In genomic region chr1:183657043-183657442, GRCm38 (mm10) we compare ENCODE assay signal across 9 mouse cellular contexts.
DNase-seq lines count a peak whose midpoint lies in the region; ATAC-seq and TF ChIP-seq lines count a peak whose summit lies in the region.
"Had no signal": no experiment of that assay in that cellular context is flagged by ENCODE, and none has a peak within 500 bp of the region (broad histone marks: within the 10 kb centered on the region; RNA-seq: fewer than 3 reads in every experiment).

No protein-coding gene starts in this region.

- no peak overlapping the region for H3K9ac ChIP-seq in forebrain, embryonic 11.5 days (ENCODE audit: low read length)
- H3K9ac ChIP-seq in forebrain, embryonic 15.5 days (replicated peaks): no peak overlapping the region
- no peak overlapping the region for H3K9ac ChIP-seq in hindbrain, postnatal 0 days (replicated peaks; ENCODE audit: low read length)
- H3K9ac ChIP-seq in lung, embryonic 14.5 days: no peak overlapping the region
- H3K9ac ChIP-seq: neural tube, embryonic 13.5 days had no signal

- no peaks in the 10 kb centered on the region for H3K4me1 ChIP-seq in forebrain, embryonic 11.5 days (replicated peaks; ENCODE audit: control insufficient read depth, insufficient read depth, low read length)
- no peaks in the 10 kb centered on the region for H3K4me1 ChIP-seq in forebrain, embryonic 15.5 days
- no peaks in the 10 kb centered on the region for H3K4me1 ChIP-seq in hindbrain, postnatal 0 days (ENCODE audit: insufficient read depth, low read length)
- H3K4me1 ChIP-seq in lung, embryonic 14.5 days (ENCODE audit: insufficient read depth): no peaks in the 10 kb centered on the region
- H3K4me1 ChIP-seq: neural tube, embryonic 13.5 days had no signal

- TF ChIP-seq CTCF in hindbrain, postnatal 0 days (IDR thresholded peaks at IDR 0.05; ENCODE audit: low read depth): peak; percentile 80
- peak; percentile 80 for TF ChIP-seq CTCF in lung, embryonic 14.5 days (IDR thresholded peaks at IDR 0.05; ENCODE audit: low read depth)

- no peak overlapping the region for H3K4me2 ChIP-seq in forebrain, embryonic 11.5 days (ENCODE audit: low read depth, low read length, severe bottlenecking)
- no peak overlapping the region for H3K4me2 ChIP-seq in forebrain, embryonic 15.5 days (replicated peaks)
- no peak overlapping the region for H3K4me2 ChIP-seq in hindbrain, postnatal 0 days (ENCODE audit: low read depth, low read length)
- no peak overlapping the region for H3K4me2 ChIP-seq in lung, embryonic 14.5 days
- H3K4me2 ChIP-seq: neural tube, embryonic 13.5 days had no signal

- no peaks in the 10 kb centered on the region for H3K36me3 ChIP-seq in forebrain, embryonic 11.5 days (ENCODE audit: control insufficient read depth, insufficient read depth, low read length)
- H3K36me3 ChIP-seq in forebrain, embryonic 15.5 days: no peaks in the 10 kb centered on the region
- no peaks in the 10 kb centered on the region for H3K36me3 ChIP-seq in hindbrain, postnatal 0 days (ENCODE audit: insufficient read depth, low read length)
- no peaks in the 10 kb centered on the region for H3K36me3 ChIP-seq in lung, embryonic 14.5 days (ENCODE audit: insufficient read depth)
- no peaks in the 10 kb centered on the region for H3K36me3 ChIP-seq in splenic B cell, adult 2 months (ENCODE audit: control insufficient read depth, insufficient read depth, low read length, poor library complexity, severe bottlenecking)
- H3K36me3 ChIP-seq: neural tube, embryonic 13.5 days had no signal

- no peaks in the 10 kb centered on the region for H3K9me3 ChIP-seq in forebrain, embryonic 11.5 days (ENCODE audit: control insufficient read depth, low read length)
- no peaks in the 10 kb centered on the region for H3K9me3 ChIP-seq in forebrain, embryonic 15.5 days
- no peaks in the 10 kb centered on the region for H3K9me3 ChIP-seq in hindbrain, postnatal 0 days (ENCODE audit: low read length)
- no peaks in the 10 kb centered on the region for H3K9me3 ChIP-seq in lung, embryonic 14.5 days (ENCODE audit: low read depth, low read length)
- H3K9me3 ChIP-seq: neural tube, embryonic 13.5 days had no signal

- no peak overlapping the region for H3K27ac ChIP-seq in forebrain, embryonic 11.5 days (ENCODE audit: low read depth, low read length)
- H3K27ac ChIP-seq in forebrain, embryonic 15.5 days (replicated peaks): no peak overlapping the region
- no peak overlapping the region for H3K27ac ChIP-seq in hindbrain, postnatal 0 days
- no peak overlapping the region for H3K27ac ChIP-seq in lung, embryonic 14.5 days (ENCODE audit: low read depth)
- H3K27ac ChIP-seq: neural tube, embryonic 13.5 days had no signal

- no peaks in the 10 kb centered on the region for H3K27me3 ChIP-seq in forebrain, embryonic 11.5 days (ENCODE audit: control insufficient read depth, insufficient read depth, low read length)
- no peaks in the 10 kb centered on the region for H3K27me3 ChIP-seq in forebrain, embryonic 15.5 days
- no peaks in the 10 kb centered on the region for H3K27me3 ChIP-seq in hindbrain, postnatal 0 days (ENCODE audit: insufficient read depth, low read length)
- H3K27me3 ChIP-seq in lung, embryonic 14.5 days (ENCODE audit: insufficient read depth, low read length): no peaks in the 10 kb centered on the region
- no peaks in the 10 kb centered on the region; the same call in 1 of the 2 replicates for H3K27me3 ChIP-seq in splenic B cell, adult 2 months (ENCODE audit: control insufficient read depth, insufficient read depth, low read length, poor library complexity, severe bottlenecking)
- H3K27me3 ChIP-seq: neural tube, embryonic 13.5 days had no signal

- no peak overlapping the region for H3K4me3 ChIP-seq in forebrain, embryonic 11.5 days (ENCODE audit: low read depth, low read length)
- no peak overlapping the region for H3K4me3 ChIP-seq in forebrain, embryonic 15.5 days
- no peak overlapping the region for H3K4me3 ChIP-seq in hindbrain, postnatal 0 days (ENCODE audit: low read length)
- H3K4me3 ChIP-seq in lung, embryonic 14.5 days (ENCODE audit: low read depth, low read length): no peak overlapping the region
- H3K4me3 ChIP-seq: neural tube, embryonic 13.5 days had no signal

- DNase-seq in forebrain, embryonic 11.5 days (ENCODE audit: low spot score): peak; percentile 76
- DNase-seq in right cerebral cortex, adult 2 months (ENCODE audit: low spot score in 2 of 2): peak; percentile 23 to 33
- DNase-seq in right cerebral cortex, postnatal 36 days (ENCODE audit: low spot score in 2 of 2): no peak
- peak; percentile 55 to 76 for DNase-seq in cerebellum, postnatal 14 days
- peak; percentile 59 for DNase-seq in hindbrain, postnatal 0 days (ENCODE audit: low spot score)
- peak; percentile 79 for DNase-seq in lung, embryonic 14.5 days
- peak; percentile 79 for DNase-seq in splenic B cell, adult 2 months (ENCODE audit: low read depth, low spot score)

- no peak for ATAC-seq in forebrain, embryonic 11.5 days (replicated peaks; ENCODE audit: low FRiP score)
- no peak for ATAC-seq in forebrain, embryonic 15.5 days (replicated peaks)
- no peak for ATAC-seq in hindbrain, postnatal 0 days
- ATAC-seq in lung, embryonic 14.5 days (ENCODE audit: insufficient read depth): no peak

- 53% methylated on average over 5 of the region's 5 CpGs for WGBS in forebrain, embryonic 11.5 days
- WGBS in forebrain, embryonic 15.5 days: 55% methylated on average over 5 of the region's 5 CpGs
- WGBS in hindbrain, postnatal 0 days: 54% methylated on average over 5 of the region's 5 CpGs
- 57% methylated on average over 5 of the region's 5 CpGs for WGBS in lung, embryonic 14.5 days

Comparison
In these comparisons a context has a peak if more than half of its experiments do, and no peak if none do; other contexts are left out.
1. DNase-seq: peak in forebrain, embryonic 11.5 days (single experiment), right cerebral cortex, adult 2 months (2 of 2), cerebellum, postnatal 14 days (2 of 2), hindbrain, postnatal 0 days (single experiment), lung, embryonic 14.5 days (single experiment) and splenic B cell, adult 2 months (single experiment); none in right cerebral cortex, postnatal 36 days (0 of 2).